Mouse (Mus musculus): Measurements from ENCODE around the gene Tnik. TPM values are rescaled to one million over a fixed set of nuclear protein-coding genes. Genes with fewer than 3 reads are reported as not detected.

Gene Tnik
- 10 to 100 TPM; 38.8 to 42.7 TPM for total RNA-seq (2021)
- long read RNA-seq, experiment 1, partial matches to known transcripts = 6 of 20 reads
- long read RNA-seq, experiment 1, other reads (novel, unspliced or antisense) = 14 of 20 reads
- long read RNA-seq, experiment 2, partial matches to known transcripts = 4 of 17 reads
- long read RNA-seq, experiment 2, other reads (novel, unspliced or antisense) = 12 of 17 reads

- intact Hi-C loops (cut with DNase I) = loop anchor here (5.0 to 10.0 kb wide), 2 partner anchors 109 to 282 kb away; no protein-coding TSS in a partner anchor
- no peak for TF ChIP-seq CTCF (IDR thresholded peaks at IDR 0.05)
- peak within 1 kb of the TSS; percentile 94 for H3K27ac ChIP-seq
Observed at GRCm38 (mm10) chr3:28263002-28263947, at the start of gene Tnik. Gene Tnik (plus strand): TSS chr3:28263214.

DNA sequence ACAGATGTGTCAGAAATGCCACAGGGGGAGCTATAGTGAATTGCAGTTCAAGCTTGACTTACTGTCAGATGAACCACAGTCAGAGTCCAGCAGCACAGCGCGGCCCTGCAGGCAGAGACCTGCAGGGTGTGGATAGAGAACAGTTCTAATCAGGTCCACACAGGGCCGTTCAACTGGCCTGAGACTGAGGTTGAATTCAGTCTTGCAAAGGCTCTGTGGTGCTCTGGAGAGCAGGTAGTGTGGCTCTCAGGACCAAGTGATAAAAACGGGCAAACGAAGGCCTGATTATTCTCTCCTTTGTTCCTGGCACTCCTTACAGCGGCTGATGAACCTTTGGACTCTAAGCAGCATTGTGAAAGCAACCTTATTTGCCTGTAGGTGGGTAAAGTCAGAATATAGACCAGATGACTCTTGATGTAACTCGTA, 48.1 kb upstream of the Tnik start:
- H3K4me3 ChIP-seq = no peak overlapping the region
- no peak overlapping the region for H3K27ac ChIP-seq
- intact Hi-C loops (cut with DNase I) = no loop called here
- DNase-seq = no peak
- no peak for TF ChIP-seq CTCF (IDR thresholded peaks at IDR 0.05)

More at GRCm38 (mm10) chr3:28263002-28263947, at the start of gene Tnik:
- peak within 1 kb of the TSS; percentile 95 for H3K4me3 ChIP-seq
- DNase-seq = peak; percentile 78

DNA sequence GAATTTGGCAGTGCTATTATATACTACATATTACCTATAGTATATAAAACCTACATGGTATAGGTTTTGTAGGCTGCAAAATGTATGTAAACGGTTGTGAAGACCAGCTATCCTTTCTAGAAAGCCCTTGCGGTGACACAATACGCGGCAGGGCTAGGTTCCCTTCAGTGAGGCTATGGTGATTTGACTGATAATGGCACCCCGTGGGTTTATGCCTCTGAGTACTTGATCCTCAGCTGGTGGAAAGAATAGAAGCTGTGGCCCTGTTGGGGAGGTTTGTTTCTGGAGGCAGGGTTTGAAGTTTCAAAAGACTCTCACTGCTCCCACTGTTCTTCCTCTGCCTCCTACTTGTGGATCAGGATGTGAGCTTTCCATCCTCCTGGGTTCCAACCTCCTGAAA, 46.0 kb upstream of the Tnik start:
- Histone ChIP-seq H3K4me3 (no peak overlapping the region), H3K27ac (no peak overlapping the region)
- intact Hi-C loops (cut with DNase I) = no loop called here
- DNase-seq = no peak
- TF ChIP-seq CTCF (IDR thresholded peaks at IDR 0.05) = no peak

DNA sequence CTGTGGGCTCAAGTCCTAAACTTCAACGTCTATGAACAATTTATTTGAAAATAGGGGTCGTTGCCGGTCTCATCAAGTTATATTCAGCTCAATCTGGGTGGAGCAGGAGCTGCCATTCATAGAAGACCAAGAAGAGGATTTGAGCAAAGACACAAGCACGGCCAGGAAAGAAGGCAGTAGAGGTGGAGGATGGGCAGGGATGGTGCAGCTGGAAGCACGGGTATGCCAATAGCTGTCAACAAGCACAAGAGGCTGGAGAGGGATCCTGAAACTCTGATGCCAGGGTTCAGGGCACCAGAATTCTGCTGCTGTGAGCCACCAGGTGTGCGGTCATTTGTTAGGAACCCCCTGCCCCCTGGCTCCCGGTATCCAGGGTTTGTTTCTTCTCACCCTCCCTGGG, 43.5 kb upstream of the Tnik start:
- DNase-seq = no peak
- no peak for TF ChIP-seq CTCF (IDR thresholded peaks at IDR 0.05)
- intact Hi-C loops (cut with DNase I) = no loop called here
- H3K4me3 ChIP-seq = no peak overlapping the region
- H3K27ac ChIP-seq = no peak overlapping the region

GRCm38 (mm10) chr3:28219964-28220363, 43.0 kb upstream of the Tnik start:
- no peak overlapping the region for H3K4me3 ChIP-seq
- DNase-seq = no peak
- intact Hi-C loops (cut with DNase I) = no loop called here
- no peak overlapping the region for H3K27ac ChIP-seq
- TF ChIP-seq CTCF (IDR thresholded peaks at IDR 0.05) = no peak

- Histone ChIP-seq H3K27ac (no peak overlapping the region), H3K4me3 (no peak overlapping the region)
- no peak for TF ChIP-seq CTCF (IDR thresholded peaks at IDR 0.05)
- intact Hi-C loops (cut with DNase I) = no loop called here
- no peak for DNase-seq
Observed at GRCm38 (mm10) chr3:28224437-28225356, 38.3 kb upstream of the Tnik start.

DNA sequence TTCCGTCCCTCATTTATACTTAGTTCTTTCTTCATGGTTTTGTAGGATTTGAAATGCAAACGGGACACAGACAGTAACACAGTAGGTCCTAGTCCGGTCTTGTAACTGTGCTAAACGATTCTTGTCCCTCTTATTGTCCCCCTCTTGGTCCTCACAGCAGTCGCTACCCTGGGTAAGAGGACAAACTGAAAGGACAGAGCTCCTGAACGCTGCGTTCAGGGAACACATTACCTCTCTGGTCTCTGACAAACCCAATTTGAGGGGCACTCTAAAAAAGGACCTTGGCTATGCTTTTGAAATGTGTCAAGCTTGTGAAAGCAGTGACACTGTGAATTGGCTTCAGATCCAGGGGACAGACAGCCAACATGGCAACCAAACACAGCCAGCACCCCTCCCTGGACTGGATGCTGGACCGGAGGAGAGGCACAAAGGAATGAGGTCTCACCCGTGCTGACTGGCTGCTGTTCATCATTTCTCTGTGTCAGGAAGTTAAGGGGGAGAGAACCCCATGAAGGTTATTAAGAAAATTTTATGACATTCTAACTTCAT, 37.6 kb upstream of the Tnik start:
- H3K4me3 ChIP-seq = no peak overlapping the region
- no peak for DNase-seq
- no peak for TF ChIP-seq CTCF (IDR thresholded peaks at IDR 0.05)
- H3K27ac ChIP-seq = no peak overlapping the region
- intact Hi-C loops (cut with DNase I) = no loop called here

GRCm38 (mm10) chr3:28226181-28226580, 36.8 kb upstream of the Tnik start:
- intact Hi-C loops (cut with DNase I) = no loop called here
- no peak for TF ChIP-seq CTCF (IDR thresholded peaks at IDR 0.05)
- DNase-seq = peak; percentile 22
- Histone ChIP-seq H3K27ac (no peak overlapping the region), H3K4me3 (no peak overlapping the region)

- intact Hi-C loops (cut with DNase I) = no loop called here
Observed at GRCm38 (mm10) chr3:28228930-28229329, 34.1 kb upstream of the Tnik start.

DNA sequence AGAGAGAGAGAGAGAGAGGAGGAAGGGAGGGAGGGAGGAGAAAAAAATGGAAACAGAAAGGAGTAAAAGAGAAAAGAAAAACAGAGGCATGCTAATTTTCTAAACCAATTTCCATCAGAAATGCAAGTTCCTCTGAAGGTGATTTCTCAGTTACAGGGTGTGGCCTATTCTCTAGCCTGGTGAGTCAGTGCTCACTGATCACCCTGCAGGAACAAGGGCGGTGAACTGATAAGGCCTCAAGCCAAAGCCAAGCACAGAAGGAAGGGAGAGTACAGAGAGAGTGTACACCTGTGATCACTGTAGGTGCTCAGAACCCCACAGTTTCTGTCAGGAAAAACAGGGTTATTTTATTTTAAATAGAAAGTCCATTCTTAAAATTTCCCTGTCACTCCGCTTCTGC, 33.5 kb upstream of the Tnik start:
- Histone ChIP-seq H3K4me3 (no peak overlapping the region), H3K27ac (no peak overlapping the region)
- DNase-seq = no peak
- intact Hi-C loops (cut with DNase I) = no loop called here
- no peak for TF ChIP-seq CTCF (IDR thresholded peaks at IDR 0.05)

More at GRCm38 (mm10) chr3:28228930-28229329, 34.1 kb upstream of the Tnik start:
- no peak overlapping the region for H3K4me3 ChIP-seq
- no peak overlapping the region for H3K27ac ChIP-seq
- TF ChIP-seq CTCF (IDR thresholded peaks at IDR 0.05) = no peak
- DNase-seq = no peak

DNA sequence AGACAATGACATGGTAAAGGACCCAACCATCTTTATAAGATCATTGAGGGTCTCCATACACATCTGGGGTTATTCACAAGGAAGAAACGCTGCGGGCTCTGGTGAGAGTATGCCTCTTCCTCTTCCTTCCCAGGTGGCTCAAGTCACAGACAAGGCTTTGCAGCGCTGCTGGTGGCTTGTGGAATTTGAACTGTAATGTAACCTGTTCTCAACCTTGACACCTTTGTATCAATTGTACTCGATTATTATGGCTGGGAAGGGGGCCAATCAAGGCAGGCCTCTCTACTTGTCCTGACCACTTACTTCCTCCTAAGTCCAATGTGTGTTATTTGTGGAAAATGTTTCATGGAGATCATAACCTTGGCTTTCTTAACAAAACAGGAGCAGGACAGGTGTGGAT, 30.1 kb upstream of the Tnik start:
- DNase-seq = no peak
- Histone ChIP-seq H3K27ac (no peak overlapping the region), H3K4me3 (no peak overlapping the region)
- intact Hi-C loops (cut with DNase I) = no loop called here
- TF ChIP-seq CTCF (IDR thresholded peaks at IDR 0.05) = no peak

DNA sequence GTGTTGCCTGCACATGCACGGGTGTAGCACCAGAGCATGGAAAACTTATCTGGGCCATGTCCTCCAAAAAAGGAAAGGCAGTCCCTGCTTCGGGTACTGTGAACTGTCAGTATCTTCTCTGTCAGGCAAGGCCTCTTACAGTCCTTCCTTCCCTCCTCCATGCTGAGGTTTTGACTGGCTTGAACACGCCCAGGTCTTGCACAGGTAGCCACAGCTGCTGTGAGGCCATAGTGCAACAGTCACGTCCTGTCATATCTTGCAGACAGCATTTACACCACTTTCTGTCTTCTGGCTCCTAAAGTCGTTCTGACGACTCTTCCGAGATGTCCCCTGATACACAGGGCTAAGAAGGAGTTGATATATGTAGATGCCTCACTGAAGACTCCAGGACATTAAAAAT, 28.8 kb upstream of the Tnik start:
- Histone ChIP-seq H3K27ac (no peak overlapping the region), H3K4me3 (no peak overlapping the region)
- no peak for DNase-seq
- no peak for TF ChIP-seq CTCF (IDR thresholded peaks at IDR 0.05)
- intact Hi-C loops (cut with DNase I) = no loop called here
